8 mouse cellular contexts compared by ENCODE assay signal in the genomic region with DNA sequence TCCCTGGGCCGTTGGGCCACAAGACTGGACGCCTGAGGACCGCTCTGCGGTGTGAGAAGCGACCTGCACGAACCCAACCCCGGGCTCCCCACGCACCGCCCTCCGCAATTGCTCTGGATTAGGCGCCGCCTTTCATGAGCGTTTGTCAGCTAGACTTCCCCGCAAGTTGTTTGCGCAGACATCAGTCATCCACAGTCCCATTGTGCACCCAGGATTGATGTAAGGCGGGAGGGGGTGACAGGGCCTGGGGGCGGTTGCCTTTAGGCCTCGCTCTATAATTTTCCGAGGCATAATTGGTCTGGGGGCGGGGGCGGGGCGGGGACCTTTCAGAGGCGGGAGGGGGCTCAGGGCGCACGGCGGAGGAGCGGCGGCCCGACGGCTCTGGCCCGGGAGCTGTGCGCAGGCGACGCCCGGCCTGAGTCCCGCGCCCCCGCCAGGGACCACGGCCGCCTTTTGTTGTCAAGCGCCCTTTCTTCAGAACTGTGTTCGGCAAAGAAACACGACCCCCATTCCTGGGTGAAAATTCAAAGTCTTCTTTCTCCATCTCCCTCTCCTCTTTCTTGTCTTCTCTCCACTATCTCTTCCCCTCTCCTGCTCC. TPM values are rescaled to one million over a fixed set of nuclear protein-coding genes. Genes with fewer than 3 reads are reported as not detected.
A peak's percentile ranks its signal among the peaks of the same experiment; 100 is the strongest.
DNase-seq lines count a peak whose midpoint lies in the region; ATAC-seq lines count a peak whose summit lies in the region.

A gene (plus strand): TSS at position 193 of the 598 bp plus-strand sequence.

- intact Hi-C loops in left cerebral cortex, postnatal 25 days (cut with DNase I) = no loop called here

- peak within 1 kb of the TSS; percentile 53 for H3K4me2 ChIP-seq in liver, embryonic 11.5 days
- peak within 1 kb of the TSS; percentile 74 for H3K4me2 ChIP-seq in embryonic facial prominence, embryonic 13.5 days
- H3K4me2 ChIP-seq in limb, embryonic 11.5 days (ENCODE audit: low read depth, severe bottlenecking) = peak within 1 kb of the TSS; percentile 58

- no peaks in the 10 kb centered on the region for H3K4me1 ChIP-seq in liver, embryonic 11.5 days (replicated peaks; ENCODE audit: control insufficient read depth, insufficient read depth, low read length)
- H3K4me1 ChIP-seq in embryonic facial prominence, embryonic 13.5 days = peaks cover 21% of the 10 kb centered on the region
- peaks cover 11% of the 10 kb centered on the region for H3K4me1 ChIP-seq in limb, embryonic 11.5 days (ENCODE audit: control insufficient read depth, insufficient read depth, low read length)

- H3K9me3 ChIP-seq in liver, embryonic 11.5 days (ENCODE audit: control insufficient read depth, low read length) = no peaks in the 10 kb centered on the region
- no peaks in the 10 kb centered on the region for H3K9me3 ChIP-seq in embryonic facial prominence, embryonic 13.5 days
- no peaks in the 10 kb centered on the region for H3K9me3 ChIP-seq in limb, embryonic 11.5 days (ENCODE audit: control insufficient read depth, low read length)

- H3K27me3 ChIP-seq in liver, embryonic 11.5 days (replicated peaks; ENCODE audit: control insufficient read depth, insufficient read depth, low read length) = peaks cover 76% of the 10 kb centered on the region
- H3K27me3 ChIP-seq in embryonic facial prominence, embryonic 13.5 days = peaks cover 84% of the 10 kb centered on the region
- peaks cover 68% of the 10 kb centered on the region for H3K27me3 ChIP-seq in limb, embryonic 11.5 days (ENCODE audit: control insufficient read depth, insufficient read depth, low read length)

- H3K9ac ChIP-seq in liver, embryonic 11.5 days (ENCODE audit: low read depth, low read length) = no peak within 1 kb of the TSS
- peak within 1 kb of the TSS; percentile 51 for H3K9ac ChIP-seq in embryonic facial prominence, embryonic 13.5 days
- no peak within 1 kb of the TSS; the same call in 1 of the 2 replicates for H3K9ac ChIP-seq in limb, embryonic 11.5 days (ENCODE audit: low read length)

- 2% methylated on average over 43 of the region's 43 CpGs for WGBS in liver, embryonic 11.5 days
- WGBS in embryonic facial prominence, embryonic 13.5 days = 1% methylated on average over 43 of the region's 43 CpGs
- WGBS in limb, embryonic 11.5 days = 2% methylated on average over 41 of the region's 43 CpGs

- H3K4me3 ChIP-seq in liver, embryonic 11.5 days (ENCODE audit: low read depth, low read length) = peak within 1 kb of the TSS; percentile 31
- peak within 1 kb of the TSS; percentile 45 for H3K4me3 ChIP-seq in embryonic facial prominence, embryonic 13.5 days
- peak within 1 kb of the TSS; percentile 34 for H3K4me3 ChIP-seq in limb, embryonic 11.5 days (ENCODE audit: low read depth, low read length)

- H3K36me3 ChIP-seq in liver, embryonic 11.5 days (ENCODE audit: control insufficient read depth, insufficient read depth, low read length) = no peaks in the 10 kb centered on the region
- no peaks in the 10 kb centered on the region for H3K36me3 ChIP-seq in embryonic facial prominence, embryonic 13.5 days
- no peaks in the 10 kb centered on the region for H3K36me3 ChIP-seq in limb, embryonic 11.5 days (ENCODE audit: control insufficient read depth, insufficient read depth, low read length)

- ATAC-seq in liver, embryonic 11.5 days (replicated peaks; ENCODE audit: low FRiP score) = no peak
- no peak for ATAC-seq in embryonic facial prominence, embryonic 13.5 days (ENCODE audit: insufficient number of reproducible peaks, insufficient read depth, low FRiP score, low TSS enrichment, low read depth)
- ATAC-seq in limb, embryonic 11.5 days (ENCODE audit: insufficient number of reproducible peaks, low FRiP score, low TSS enrichment, low read depth) = no peak

- no peak for DNase-seq in liver, embryonic 11.5 days (ENCODE audit: low spot score)
- DNase-seq in liver = no peak
- peak; percentile 45 for DNase-seq in limb, embryonic 11.5 days (ENCODE audit: low spot score)
- peak; percentile 69 for DNase-seq in retina, postnatal 1 day
- no peak for DNase-seq in right cerebral cortex, postnatal 36 days (ENCODE audit: low spot score in 2 of 2)
- DNase-seq in left cerebral cortex, postnatal 25 days (ENCODE audit: low spot score in 2 of 2) = no peak
- DNase-seq in gastrocnemius, postnatal 25 days = no peak

- no peak within 1 kb of the TSS for H3K27ac ChIP-seq in liver, embryonic 11.5 days (ENCODE audit: low read depth, low read length)
- no peak within 1 kb of the TSS for H3K27ac ChIP-seq in embryonic facial prominence, embryonic 13.5 days
- H3K27ac ChIP-seq in limb, embryonic 11.5 days (replicated peaks; ENCODE audit: low read depth, low read length) = no peak within 1 kb of the TSS

RNA-seq across cellular contexts. Expression of the gene that starts here (rescaled TPM):
- 0.21 and 0.35 TPM in 2 replicates for polyA plus RNA-seq in liver, embryonic 11.5 days (2014; fragmentation: Nextera tagmentation; extraction: Ambion mirVana)
- 0.55 and 1.2 TPM in 2 replicates for polyA plus RNA-seq in embryonic facial prominence, embryonic 13.5 days (2015; fragmentation: Nextera tagmentation; extraction: Ambion mirVana)
- polyA plus RNA-seq in limb, embryonic 11.5 days (2014; fragmentation: Nextera tagmentation; extraction: Ambion mirVana) = 0.47 TPM in 1 of 2 replicates, not detected in the other
- total RNA-seq in left cerebral cortex, postnatal 25 days (2021) = 1 to 10 TPM in 1 of 2 experiments, under 1 TPM in 1; 0.89 to 1.1 TPM
- total RNA-seq in gastrocnemius, postnatal 25 days (2021) = not detected

Comparison
In these comparisons a context has a peak if more than half of its experiments do, and no peak if none do; other contexts are left out.
1. Peak in DNase-seq, H3K4me3 ChIP-seq and H3K4me2 ChIP-seq in limb, embryonic 11.5 days; RNA of the gene not detected or under 1 TPM.